Mouse (Mus musculus) right cerebral cortex, postnatal 14 days (tissue): ENCODE data around the gene Dbf4.

Experiments
- DNase-seq: peaks from one replicate; pipeline ENCODE4 v3.0.0; 2022

Dbf4 gene

DNA sequence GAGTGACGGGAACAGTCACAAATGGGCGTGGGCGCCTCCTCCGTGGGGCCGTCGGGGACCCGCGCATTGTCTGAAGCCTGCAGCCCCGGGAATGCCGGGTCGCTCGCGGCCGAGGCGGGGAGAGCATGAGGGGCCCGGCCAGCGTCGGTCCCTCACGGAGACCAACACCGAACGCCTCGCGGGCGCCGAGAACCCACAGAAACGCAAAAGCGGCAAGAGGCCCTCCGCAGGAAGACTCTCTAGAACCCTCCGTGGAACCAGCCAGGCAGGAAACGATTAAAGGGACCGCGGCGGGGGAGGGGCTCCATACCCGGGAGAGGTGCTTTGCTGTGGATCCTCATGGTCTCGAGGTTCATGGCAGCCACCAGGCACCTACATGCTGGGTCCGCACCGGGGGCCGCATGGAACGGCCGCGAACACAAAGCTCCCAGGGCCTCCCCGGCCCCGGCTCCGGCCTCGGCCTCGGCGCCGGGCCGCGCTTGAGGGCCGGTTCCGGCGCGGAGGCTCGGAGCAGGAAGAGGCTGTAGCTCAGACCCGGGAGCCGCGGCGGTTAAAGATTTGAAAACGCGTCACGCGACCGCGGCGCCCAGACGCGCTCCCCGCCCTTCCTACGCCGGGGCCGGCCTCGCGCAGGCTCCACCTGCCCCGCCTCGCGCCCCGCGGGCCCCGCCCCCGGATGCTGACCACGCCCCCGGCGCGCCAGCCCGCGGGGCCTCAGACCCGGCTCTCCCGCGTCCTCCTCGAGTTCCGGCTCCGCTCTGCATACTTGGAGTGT, at the start of gene Dbf4, which contains the start of gene Slc25a40:
Gene Dbf4 (minus strand): TSS at position 560 of the 775 bp plus-strand sequence.
Gene Slc25a40 (plus strand): TSS at position 694 of the 775 bp plus-strand sequence.
- peak; percentile 91 for DNase-seq

DNA sequence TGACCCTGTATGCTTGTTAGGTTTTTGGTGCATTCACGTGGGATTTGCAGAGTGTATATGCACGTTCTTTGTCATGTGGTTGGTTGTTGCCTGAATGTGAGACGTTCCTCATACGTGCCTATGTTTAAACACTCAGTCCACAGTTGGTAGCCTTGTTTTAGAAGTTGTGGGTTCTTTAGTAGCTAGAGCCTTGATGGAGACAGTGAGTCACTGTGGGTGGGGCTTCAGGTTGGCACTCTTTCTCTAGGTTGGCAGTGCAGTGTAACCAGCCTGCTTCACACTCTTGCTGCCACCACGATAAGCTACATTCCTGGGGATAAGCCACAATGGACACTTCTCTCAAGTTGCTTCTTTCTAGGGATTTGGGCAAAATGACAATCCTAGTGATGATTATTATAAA, 34.0 kb upstream of the Dbf4 start:
- DNase-seq: no peak

DNA sequence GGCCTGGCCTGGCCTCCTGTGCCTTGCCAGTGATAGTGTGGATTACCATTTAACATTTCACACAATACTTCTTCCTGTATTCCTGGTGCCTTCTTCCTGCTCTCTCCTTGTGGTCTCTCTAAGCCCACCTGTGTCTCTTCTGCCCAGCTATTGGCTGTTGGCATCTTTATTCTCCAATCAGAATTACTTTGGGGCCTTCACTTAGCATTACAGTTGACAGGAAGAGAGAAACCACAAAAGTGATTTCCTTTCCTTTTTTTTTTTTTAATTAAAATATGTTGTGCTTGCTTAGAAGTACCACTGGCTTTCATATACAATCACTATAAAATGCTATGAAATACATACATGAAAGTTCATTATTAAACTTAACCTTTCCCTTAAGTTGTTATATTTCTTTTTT, 33.0 kb upstream of the Dbf4 start:
- DNase-seq: no peak

DNA sequence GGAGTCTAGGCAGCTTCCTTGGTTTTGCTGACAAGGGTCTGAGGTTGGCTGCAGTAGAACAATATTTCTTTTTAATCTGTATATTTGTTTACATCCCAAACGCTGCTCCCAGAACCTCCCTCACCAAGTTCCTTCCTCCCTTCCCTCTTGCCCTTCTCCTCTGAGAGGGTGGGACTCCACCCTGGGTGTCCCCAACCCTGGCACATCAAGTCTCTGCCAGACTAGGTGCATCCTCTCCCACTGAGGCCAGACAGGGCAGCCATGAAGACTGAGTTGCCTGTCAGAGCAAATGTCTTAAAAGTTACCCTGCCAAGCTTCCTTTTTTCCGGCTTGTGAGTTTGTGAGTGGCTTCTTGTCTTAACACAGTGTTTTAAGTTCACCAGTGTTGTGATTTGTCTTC, 16.6 kb upstream of the Dbf4 start:
- no peak for DNase-seq

DNA sequence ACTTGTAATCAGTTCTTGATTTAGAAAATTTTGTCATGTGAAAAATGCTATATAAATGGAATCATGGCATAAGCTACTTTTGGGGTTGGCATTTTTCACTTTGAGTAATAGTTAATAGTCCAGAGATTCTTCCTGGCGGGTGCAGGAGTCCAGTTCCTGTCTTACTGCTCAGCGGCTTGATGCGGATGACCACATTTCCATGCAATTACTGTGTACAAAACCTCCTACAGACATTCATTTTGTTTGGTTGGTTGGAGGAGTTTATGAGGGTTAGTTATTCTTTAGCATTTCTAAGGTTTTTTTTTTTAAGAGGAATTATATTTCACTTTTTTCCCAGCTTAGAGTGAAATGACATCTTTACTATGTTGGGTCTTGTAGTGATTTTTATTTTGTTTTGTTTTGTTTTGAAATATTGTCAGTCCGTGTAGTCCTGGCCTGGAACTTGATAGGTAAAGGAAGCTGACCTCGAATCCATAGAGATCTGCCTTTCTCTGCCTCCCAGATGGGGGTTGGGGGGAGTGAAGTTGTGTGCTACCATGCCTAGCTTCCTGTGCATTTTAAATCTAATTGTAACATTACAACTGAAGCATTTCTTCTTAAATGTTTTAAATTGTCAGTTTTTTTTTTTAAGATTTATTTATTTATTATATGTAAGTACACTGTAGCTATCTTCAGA, 15.1 kb upstream of the Dbf4 start:
- DNase-seq: no peak

DNA sequence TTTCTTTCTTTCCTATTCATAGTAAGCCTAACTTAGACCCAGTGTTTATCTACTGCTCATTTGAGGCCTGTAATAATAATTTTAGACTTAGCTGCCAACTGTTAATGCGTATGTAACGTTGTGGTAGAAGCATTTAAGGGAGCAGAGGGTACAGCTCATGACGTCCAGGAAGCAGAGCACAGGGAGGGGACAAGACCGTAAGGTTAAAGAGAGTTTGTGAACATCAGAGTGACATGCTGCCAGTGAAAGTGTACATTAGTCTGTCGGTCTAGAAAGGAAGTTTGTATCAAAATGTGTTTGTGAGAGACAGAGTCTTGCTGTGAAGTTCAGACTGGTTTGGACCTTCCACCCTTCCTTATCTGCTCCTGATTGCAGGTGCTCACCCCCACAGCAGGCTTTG, 3.4 kb upstream of the Dbf4 start:
- no peak for DNase-seq

DNA sequence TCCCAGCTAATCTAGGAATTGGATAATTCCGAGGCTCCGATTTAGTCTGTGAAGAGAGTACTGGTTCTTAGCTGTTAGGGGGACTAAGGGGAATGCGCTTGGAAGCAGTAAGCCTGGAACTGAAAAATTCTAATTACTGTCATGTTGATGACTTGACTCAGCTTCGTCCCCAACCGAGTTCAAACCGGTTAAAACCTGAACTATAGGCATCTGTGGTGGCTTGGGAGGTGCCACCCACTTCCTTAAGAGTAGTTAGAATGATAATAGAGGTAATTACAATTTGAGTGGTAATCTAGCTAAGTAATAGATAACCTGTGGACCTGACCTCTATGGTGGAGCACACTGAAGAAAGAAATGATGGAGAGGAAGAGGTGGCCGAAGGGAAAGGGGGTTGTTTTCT, 1.6 kb upstream of the Dbf4 start:
- DNase-seq: no peak

DNA sequence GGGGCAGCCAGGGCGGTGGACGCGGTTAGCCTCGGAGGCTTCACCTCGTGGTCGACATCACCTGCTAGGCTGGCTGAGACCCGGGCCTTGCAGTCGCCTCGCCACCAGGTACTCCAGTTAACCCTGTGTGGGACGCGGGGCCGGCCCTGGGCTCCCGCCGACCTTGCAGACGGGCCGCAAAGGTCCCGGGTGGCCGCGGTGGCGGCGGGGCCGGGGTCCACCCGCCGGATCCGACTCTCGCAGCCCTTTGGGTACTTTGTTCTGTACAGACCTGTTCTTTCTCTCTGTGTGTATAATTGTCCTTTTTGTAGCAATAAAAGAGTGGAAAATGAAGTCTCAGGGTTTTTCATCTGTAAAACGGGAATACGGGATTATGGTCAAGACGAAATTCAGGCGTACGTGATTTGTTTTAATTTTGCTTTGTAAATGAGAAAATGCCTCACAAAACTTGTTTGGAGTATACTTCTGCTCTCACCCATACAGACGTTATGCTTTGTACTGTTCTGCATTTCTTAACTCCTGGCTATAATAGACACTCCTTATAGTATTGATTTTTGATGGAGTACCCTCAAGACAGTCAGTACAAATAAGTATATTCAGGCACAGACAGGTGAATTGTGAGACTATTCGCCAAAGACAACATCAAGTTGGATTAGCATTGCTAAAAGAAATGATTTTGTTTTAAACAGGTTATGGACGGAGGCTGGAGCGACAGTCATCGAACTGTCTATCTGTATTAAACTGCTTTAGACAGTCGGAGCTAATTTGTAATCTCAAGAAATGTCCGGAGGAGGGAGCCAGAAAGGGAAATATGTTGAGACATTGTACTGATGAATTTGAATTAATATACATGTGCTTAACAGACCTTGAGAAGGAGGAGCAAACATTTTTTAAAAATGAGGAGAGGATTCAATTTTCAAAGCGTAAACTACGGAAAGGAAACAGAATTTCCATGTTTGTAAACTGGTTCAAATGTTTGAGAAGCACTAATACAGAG, 714 bp upstream of the Dbf4 start:
- no peak for DNase-seq

DNA sequence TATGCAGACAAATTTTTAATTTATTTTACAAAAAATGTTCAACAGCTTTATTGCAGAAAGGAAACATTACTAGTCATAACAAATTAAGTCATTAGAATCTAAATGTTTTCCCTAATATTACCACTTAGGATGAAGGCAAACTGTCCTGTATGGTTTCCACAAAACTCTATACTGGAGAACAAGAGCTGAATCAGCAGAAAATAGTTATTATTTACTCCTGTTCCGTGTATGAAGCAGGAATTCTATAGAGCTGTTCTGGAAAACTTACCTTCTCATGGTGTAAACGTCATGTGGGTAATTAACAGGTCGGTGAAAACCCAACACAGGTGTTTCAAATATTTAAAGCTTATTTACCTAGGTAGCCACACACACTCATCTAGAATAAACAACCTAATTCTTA, 1.1 kb downstream of the Dbf4 start:
- DNase-seq: no peak

DNA sequence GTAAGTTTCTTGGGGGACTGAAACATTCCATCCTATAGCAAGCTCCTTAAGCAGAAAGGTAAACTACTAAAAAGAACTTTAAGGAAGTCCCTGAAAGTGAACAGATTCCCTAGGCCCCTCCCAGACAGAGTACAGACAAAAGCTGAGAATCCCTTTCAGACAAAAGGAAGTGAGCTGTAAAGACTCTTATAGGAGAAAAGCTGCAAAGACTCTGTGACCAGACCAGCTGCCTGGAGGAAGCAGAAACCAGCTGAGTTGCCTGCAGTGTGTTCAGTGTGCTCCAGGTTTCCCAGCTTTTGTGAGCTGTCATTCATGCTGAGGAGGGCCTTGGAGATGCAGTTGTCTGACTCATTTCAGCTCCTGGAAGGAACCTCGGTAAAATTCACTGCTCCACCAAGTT, 5.1 kb downstream of the Dbf4 start:
- no peak for DNase-seq

DNA sequence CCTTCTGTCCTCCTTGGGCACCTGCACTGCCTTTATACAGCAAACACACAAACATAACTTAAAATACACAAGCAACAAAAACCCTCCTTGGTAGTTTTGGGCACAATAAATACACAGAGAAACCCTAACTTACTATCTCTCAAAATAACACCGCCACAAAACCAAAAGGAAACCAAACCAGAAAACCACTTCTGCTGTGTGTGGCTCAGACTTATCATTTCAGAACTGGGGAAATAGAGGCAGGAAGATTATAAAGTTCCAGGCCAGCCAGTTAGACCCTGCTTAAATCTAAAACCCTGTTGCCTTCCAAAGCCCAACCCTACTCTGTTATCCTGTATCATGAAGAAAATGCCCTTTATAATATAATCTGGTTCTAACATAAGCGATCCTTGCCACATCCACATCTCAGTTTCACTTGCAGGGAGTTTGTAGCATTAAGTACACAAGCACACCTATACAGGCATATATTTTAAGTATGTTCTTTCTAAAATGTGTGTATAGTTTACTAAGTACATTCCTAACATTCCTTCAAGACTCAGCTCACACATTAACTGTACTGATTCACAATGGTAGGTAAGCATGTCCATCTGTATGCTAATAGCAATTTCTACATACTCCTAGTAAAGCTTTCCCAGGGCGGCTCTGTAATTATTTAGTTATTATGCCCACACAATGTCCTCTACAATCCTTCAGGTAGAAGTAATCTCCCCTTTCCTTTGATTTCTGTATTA, 5.7 kb downstream of the Dbf4 start:
- DNase-seq: no peak

DNA sequence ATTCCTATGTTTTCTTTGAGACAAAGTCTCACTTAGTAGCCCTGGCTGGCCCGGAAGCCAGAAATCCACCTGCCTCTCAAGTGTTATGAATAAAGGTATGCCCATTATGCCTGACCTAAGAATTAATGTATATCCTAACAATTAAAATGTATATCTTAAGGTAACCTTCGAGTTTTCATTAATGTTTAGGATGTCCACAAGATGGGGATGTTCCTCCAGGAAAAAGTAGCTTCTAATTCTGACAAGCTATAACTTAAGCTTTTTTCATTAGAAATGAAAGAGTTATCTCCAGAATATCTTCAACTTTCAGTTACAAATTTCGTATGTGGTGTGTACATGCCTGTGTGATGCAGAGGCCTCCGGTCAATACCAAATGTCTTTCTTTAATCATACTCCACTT, 13.8 kb downstream of the Dbf4 start:
- no peak for DNase-seq

DNA sequence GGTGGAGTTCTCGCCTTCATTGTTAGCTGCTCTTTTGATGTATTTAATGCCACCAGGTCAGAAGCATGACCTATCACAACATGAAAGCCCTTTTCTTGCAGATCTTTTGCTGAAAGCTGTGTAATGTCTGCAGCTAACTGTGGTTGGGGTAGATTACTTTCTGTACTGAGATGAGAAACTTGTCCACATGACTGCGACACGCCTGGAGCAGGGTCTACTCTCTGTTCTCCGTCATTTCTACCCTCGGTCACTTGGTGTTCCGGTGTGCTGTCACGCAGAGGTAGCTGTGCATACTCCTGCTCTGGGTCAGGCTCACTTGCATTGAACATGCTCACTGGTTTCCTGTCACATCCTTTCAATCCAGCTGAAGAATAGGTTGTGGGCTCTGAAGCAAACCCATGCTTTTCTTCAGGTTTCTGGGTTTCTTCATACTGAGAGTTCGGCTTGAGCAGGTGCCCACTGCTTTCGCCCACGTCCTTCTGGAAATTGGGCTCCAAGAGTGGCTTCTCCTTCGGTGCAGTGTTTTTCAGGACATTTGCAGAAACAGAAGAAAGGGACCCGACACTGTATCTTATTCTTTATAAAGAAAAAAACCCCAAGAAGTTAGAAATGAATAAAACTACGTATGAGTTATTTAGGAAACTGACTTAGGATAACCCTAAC, 24.8 kb downstream of the Dbf4 start:
- DNase-seq: no peak

DNA sequence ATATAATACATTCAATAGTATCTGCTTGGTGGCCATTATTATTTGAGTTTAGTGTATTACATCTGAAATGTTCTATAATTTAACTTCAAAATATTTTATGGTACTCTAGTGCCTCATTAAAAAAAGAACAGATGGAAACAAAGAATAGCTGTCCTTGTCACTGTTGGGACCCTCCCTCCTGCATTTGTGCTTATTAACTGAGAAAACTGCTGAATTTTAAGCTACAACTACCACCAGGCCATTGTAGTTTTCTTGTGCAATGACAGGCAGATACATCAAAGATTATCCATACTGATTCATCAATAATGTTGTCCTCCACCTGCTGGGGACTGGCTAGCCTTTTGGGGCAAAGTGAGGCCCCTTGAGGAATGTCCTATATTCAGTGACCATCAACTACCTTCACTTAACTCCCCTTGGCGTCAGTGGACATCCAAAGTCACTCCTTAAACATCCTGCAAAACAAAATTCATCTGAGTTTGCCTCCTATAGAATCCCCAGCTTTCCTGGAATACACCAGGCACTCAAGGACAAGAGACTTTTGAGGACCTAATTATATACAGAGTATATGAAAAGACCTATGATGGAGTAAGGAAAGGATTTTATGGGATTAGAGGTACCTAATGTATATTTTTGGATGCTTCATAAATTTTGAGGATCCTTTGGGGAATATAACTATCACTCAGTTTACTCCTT, 28.5 kb downstream of the Dbf4 start:
- DNase-seq: no peak

DNA sequence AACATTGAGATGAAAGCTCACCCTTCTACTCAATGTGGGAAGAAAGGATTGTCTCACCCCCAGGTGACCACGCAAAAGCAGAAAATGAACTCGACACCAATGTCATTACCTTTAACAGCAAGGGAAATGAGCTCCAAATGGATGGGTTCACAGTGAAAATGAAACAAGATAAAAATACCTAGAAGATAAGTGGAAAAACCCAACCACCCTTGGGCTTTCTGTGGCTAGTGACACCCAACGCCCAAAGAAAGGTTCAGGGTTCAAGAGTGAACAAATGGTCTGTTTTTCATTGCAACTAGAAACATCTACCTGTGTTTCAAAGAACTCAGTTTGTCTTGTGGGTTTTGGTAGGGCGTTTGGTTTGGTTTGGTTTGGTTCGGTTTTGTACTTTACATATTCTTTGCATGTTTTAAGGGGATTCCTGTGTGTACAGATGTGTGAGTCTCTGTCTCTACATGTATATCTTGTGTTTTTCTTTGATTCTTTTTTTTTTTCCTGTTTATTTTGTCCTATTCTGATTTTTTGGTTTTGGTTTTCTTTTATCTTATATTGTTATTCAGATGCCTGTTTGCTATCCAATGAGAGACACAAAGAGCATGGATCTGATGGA, 48.1 kb downstream of the Dbf4 start:
- DNase-seq: no peak

DNA sequence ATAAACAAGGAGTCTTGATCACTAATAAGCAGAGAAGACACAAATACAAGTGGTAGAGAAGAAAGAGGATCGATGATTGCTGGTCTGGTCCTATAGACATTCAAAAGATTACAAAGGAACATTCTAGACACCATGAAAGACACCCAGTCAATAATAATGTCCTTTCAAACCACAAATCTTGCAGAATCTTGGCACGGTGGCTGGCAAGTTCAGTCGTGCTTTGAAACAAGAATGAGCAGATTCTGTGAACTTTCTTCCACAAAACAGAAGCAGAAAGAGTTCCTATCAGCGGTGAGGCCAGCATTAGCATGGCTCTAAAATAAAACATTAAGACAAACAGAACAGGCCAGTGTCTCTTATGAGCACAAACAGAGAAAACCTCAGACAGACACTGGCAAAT, 49.1 kb downstream of the Dbf4 start:
- DNase-seq: no peak

DNA sequence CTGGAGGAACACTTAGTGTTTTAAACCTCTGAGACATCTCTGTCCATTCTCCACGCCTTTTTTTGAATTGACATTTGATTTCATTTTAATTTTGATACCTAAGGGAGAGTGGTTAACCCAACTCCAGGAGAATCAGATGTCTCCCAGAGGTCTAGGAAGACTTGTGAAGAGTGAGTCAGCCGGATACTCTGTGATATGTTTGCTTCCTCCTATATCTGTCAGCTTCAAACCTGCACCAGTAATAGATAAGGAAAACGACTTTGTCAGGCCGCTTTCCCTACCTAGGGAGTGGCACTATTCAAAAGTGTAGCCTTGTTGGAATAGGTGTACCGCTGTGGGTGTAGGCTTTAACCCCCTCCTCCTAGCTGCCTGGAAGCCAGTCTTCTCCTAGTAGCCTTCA, 53.7 kb downstream of the Dbf4 start:
- no peak for DNase-seq

DNA sequence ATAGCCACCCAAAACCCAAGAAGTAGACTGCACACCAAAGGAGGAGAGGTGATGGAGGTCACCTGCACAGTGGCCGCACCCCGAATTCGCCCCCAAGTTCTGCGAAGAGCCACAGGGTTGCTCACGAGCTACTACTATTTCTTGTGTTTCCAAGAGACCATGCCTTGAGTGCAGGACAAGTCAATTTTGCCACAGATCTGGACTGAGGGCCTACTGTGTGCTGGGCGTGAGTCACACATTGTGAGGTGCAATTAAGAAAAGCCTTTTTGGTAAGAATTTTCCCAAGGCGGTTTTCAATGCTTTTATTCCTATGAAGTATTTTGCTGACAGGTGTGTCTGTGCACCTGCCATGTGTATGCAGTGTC, 54.2 kb downstream of the Dbf4 start:
- no peak for DNase-seq

DNA sequence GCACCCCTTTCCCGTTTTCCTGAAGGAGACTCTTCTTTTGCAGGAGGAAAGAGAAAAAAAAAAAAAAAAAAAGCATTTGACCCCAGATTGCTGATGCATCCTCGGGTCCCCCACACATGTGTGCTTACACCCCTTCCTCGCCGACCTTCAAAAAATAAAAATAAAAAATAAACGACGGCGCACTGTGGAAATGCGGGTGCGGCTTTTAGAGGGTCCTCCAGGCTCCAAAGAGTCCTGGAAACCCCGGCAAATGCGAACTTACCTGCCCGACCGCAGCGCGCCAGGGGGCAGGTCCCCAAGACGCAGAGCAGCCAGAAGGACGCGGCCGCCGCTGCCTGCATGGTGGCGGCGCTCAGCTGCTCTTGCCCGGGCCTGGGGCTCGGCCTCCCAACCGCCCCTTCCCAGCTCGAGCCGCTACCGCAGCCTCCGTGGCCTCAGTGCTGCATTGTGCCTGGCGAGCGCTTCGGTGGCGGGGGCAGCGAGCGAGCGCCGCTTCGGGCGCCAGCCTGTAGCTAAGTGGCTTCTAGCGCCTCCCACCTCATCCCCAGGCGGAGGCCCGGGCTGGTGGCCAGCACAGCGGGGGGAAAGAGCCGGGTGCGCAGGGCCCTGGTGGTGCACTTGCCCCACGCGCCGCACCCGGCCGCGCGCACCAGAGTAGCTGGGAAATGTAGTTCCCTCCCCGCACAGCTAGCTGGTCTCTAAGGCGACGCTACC, 54.7 kb downstream of the Dbf4 start, which contains the start of gene Adam22:
Gene Adam22 (minus strand): TSS at position 547 of the 714 bp plus-strand sequence.
- peak; percentile 91 for DNase-seq
